In genomic region chr16:55838129-55838509, GRCm38 (mm10) we compare ENCODE assay signal across 8 mouse cellular contexts. TPM values are rescaled to one million over a fixed set of nuclear protein-coding genes. Genes with fewer than 3 reads are reported as not detected.
A peak's percentile ranks its signal among the peaks of the same experiment; 100 is the strongest.
DNase-seq lines count a peak whose midpoint lies in the region; ATAC-seq lines count a peak whose summit lies in the region.

No protein-coding gene starts in this region.

- H3K27me3 ChIP-seq in heart, embryonic 13.5 days (replicated peaks): no peaks in the 10 kb centered on the region
- H3K27me3 ChIP-seq in forebrain, embryonic 15.5 days: no peaks in the 10 kb centered on the region
- H3K27me3 ChIP-seq in liver, embryonic 15.5 days: no peaks in the 10 kb centered on the region

- intact Hi-C loops in heart, postnatal 25 days (cut with DNase I): loop anchor here (2.0 kb wide), 1 partner anchor 15 kb away; no protein-coding TSS in a partner anchor

- 16% methylated on average over 3 of the region's 3 CpGs for WGBS in heart, embryonic 13.5 days
- 4% methylated on average over 3 of the region's 3 CpGs for WGBS in forebrain, embryonic 15.5 days
- 6% methylated on average over 3 of the region's 3 CpGs for WGBS in liver, embryonic 15.5 days (ENCODE audit: insufficient replicate concordance)

- no peak for DNase-seq in heart, postnatal 25 days (ENCODE audit: low spot score)
- no peak for DNase-seq in right cerebral cortex, postnatal 36 days (ENCODE audit: low spot score in 2 of 2)
- no peak for DNase-seq in cerebellum, postnatal 25 days
- no peak for DNase-seq in embryo, embryonic 10 days (ENCODE audit: low spot score)

- peaks cover 13% of the 10 kb centered on the region; the same call in 1 of the 2 replicates for H3K4me1 ChIP-seq in heart, embryonic 13.5 days
- peaks cover 5% of the 10 kb centered on the region; the same call in 1 of the 2 replicates for H3K4me1 ChIP-seq in forebrain, embryonic 15.5 days
- peaks cover 15% of the 10 kb centered on the region for H3K4me1 ChIP-seq in liver, embryonic 15.5 days (replicated peaks)

- H3K4me3 ChIP-seq in heart, embryonic 13.5 days: peak overlapping the region; percentile 71
- peak overlapping the region; percentile 49 for H3K4me3 ChIP-seq in forebrain, embryonic 15.5 days
- peak overlapping the region; percentile 67 for H3K4me3 ChIP-seq in liver, embryonic 15.5 days (replicated peaks)

- H3K4me2 ChIP-seq in heart, embryonic 13.5 days: peak overlapping the region; percentile 75
- H3K4me2 ChIP-seq in forebrain, embryonic 15.5 days (replicated peaks): peak overlapping the region; percentile 55
- H3K4me2 ChIP-seq in liver, embryonic 15.5 days: peak overlapping the region; percentile 79

- peaks cover 16% of the 10 kb centered on the region for H3K36me3 ChIP-seq in heart, embryonic 13.5 days
- no peaks in the 10 kb centered on the region for H3K36me3 ChIP-seq in forebrain, embryonic 15.5 days
- H3K36me3 ChIP-seq in liver, embryonic 15.5 days (replicated peaks): no peaks in the 10 kb centered on the region

- H3K27ac ChIP-seq in heart, embryonic 13.5 days (replicated peaks): peak overlapping the region; percentile 96
- no peak overlapping the region for H3K27ac ChIP-seq in forebrain, embryonic 15.5 days (replicated peaks)
- peak overlapping the region; percentile 56 for H3K27ac ChIP-seq in liver, embryonic 15.5 days (replicated peaks)

- H3K9me3 ChIP-seq in heart, embryonic 13.5 days: no peaks in the 10 kb centered on the region
- no peaks in the 10 kb centered on the region for H3K9me3 ChIP-seq in forebrain, embryonic 15.5 days
- no peaks in the 10 kb centered on the region for H3K9me3 ChIP-seq in liver, embryonic 15.5 days (replicated peaks)

- no peak for ATAC-seq in heart, embryonic 13.5 days (ENCODE audit: extremely low read depth, insufficient number of reproducible peaks, low FRiP score, low TSS enrichment)
- peak; percentile 7 for ATAC-seq in CD4-positive, CD25-positive, alpha-beta regulatory T cell, adult 4 months
- ATAC-seq in forebrain, embryonic 15.5 days (replicated peaks): no peak
- ATAC-seq in liver, embryonic 15.5 days (ENCODE audit: insufficient read depth): no peak

- peak overlapping the region; percentile 89 for H3K9ac ChIP-seq in heart, embryonic 13.5 days
- H3K9ac ChIP-seq in forebrain, embryonic 15.5 days (replicated peaks): peak overlapping the region; percentile 62
- H3K9ac ChIP-seq in liver, embryonic 15.5 days: peak overlapping the region; percentile 57

RNA-seq across cellular contexts. Expression of gene Nfkbiz, which starts 0.6 kb away (rescaled TPM):
- 2.1 and 2.5 TPM in 2 replicates for polyA plus RNA-seq in heart, embryonic 13.5 days (2015; fragmentation: Nextera tagmentation; extraction: Ambion mirVana)
- 1 to 10 TPM; 2.2 to 2.3 TPM for total RNA-seq in heart, postnatal 25 days (2021)
- 10 to 100 TPM; 33.2 to 39.6 TPM for polyA plus RNA-seq in CD4-positive, CD25-positive, alpha-beta regulatory T cell, adult 4 months (2017; shearing (Covaris generic))
- polyA plus RNA-seq in forebrain, embryonic 15.5 days (2015; fragmentation: Nextera tagmentation; extraction: Ambion mirVana): 1.2 and 1.4 TPM in 2 replicates
- polyA plus RNA-seq in liver, embryonic 15.5 days (2015; fragmentation: Nextera tagmentation; extraction: Ambion mirVana): 1.8 and 2.1 TPM in 2 replicates

RNA-seq across cellular contexts. Expression of gene Nxpe3, which starts 57.0 kb away (rescaled TPM):
- polyA plus RNA-seq in heart, embryonic 13.5 days (2015; fragmentation: Nextera tagmentation; extraction: Ambion mirVana): 0.53 and 0.59 TPM in 2 replicates
- under 1 TPM; 0.31 to 0.42 TPM for total RNA-seq in heart, postnatal 25 days (2021)
- polyA plus RNA-seq in CD4-positive, CD25-positive, alpha-beta regulatory T cell, adult 4 months (2017; shearing (Covaris generic)): 10 to 100 TPM; 13.6 to 27.9 TPM
- 1.3 and 1.5 TPM in 2 replicates for polyA plus RNA-seq in forebrain, embryonic 15.5 days (2015; fragmentation: Nextera tagmentation; extraction: Ambion mirVana)
- 0.43 and 0.44 TPM in 2 replicates for polyA plus RNA-seq in liver, embryonic 15.5 days (2015; fragmentation: Nextera tagmentation; extraction: Ambion mirVana)
